Mouse (Mus musculus) cerebellum, postnatal 10 days (tissue): Measurements from ENCODE around the gene Sntg2.

Experiments used
- DNase-seq, 2 experiments: peaks; one replicate each; pipeline ENCODE4 v3.0.0; 2021; ENCODE audit warnings: mixed read lengths in 2 of 2

Sntg2 gene

GRCm38 (mm10) chr12:30272242-30272985 lies 100.8 kb downstream of the Sntg2 start:
- no peak for DNase-seq

DNA sequence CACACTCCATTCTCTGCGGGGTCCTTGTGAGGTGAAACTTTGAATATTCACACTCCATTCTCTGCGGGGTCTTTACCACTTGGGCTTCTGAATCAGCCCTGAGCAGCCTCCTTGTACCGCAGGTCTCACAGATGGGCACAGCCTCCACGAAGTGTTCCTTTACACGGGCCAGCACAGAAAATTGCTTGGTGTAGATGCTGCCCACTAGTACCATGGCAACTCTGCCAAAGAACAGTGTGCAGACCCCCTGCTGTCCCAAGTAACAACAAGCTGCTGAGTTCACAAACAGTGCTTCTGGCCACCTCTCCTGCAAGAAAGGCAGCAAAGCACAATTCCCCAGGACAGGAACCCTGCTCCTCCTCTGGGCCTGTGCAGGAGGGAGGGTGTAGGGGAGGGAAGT lies 109.0 kb downstream of the Sntg2 start:
- peak; percentile 33 to 58 for DNase-seq

DNA sequence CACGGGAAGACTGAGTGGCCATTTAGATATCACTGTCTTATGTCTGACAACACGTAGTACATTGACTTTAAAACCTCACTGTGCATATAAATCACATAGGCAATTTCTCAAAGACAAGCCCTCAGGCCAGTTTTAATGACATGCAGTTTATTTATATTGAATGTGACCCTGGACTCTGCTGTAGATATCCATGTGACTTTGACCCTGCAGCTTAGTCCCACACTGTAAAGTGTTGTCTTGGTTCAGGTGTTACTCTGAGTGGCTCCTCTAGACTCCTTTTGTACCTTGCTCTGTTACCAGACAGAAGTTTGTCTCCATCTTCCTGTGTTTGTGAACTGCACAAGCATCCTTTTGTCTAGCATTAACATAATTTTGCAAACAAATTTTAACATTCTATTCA lies 112.0 kb downstream of the Sntg2 start:
- no peak for DNase-seq

DNA sequence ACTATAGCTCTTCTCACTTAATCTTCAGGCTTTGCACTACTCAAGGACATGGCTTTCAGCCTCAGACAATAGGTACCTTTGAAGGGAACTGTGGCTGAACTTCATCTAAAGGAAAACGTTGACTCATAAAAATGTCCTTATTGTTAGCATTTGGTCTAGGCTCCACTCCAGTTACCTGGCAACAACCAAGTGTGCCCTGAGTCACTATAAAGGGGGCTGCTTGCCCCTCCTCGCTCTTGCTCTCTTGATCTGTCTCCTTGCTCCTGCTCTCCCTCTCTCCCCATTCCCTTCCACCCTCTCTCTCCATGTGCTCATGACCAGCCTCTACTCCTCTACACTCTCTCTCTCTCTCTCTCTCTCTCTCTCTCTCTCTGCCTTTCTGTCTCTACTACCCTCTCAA lies 114.5 kb downstream of the Sntg2 start:
- no peak for DNase-seq

DNA sequence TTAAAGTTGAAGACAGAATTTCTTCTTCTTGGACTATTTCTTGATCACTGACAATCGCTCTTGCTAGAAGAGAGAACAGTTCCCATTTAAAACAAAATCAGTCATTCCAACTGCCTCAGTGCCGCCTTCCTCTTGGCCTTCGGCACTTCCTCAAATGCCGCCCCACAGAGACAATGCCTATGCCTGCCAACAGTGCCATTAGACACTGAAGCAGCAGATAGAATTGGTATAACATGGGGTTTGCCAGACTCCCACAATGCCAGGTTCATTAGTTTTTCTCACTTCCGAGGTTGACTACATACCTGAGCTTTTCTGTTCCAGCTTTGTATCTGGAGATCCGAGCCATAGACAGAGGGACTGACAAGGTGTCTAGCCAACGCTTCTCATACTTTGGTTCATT lies 115.5 kb downstream of the Sntg2 start:
- DNase-seq = peak; percentile 62 to 79

- DNase-seq = no peak
Observed at GRCm38 (mm10) chr12:30256207-30256606, 117.0 kb downstream of the Sntg2 start.

GRCm38 (mm10) chr12:30254581-30254980 lies 118.6 kb downstream of the Sntg2 start:
- no peak for DNase-seq

GRCm38 (mm10) chr12:30252381-30252780 lies 120.8 kb downstream of the Sntg2 start:
- no peak for DNase-seq

DNA sequence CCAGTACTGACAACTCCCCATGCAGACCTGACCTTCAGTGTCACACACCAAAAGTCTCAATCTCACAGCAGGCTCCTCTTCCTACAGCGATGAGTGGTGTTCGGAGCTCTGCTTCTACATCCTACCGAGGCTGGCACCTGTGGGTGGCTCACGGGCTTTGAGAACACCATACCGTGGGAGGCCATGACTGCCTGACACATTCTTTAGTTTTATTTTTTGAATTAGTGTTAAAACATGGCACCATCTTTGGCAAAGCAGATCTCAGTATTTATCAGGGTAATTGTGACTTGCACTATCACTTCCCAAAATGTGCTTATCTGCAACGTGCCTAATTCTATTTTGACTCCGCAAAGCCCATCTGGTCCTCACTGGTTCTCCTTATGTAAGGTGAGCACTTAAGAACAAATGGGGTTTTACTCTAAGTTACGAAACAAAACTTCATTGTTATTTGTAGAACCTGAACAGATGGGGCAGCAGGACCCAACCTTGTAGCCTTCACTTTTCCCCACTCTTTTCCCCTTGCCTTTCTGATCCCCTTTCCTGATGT lies 121.8 kb downstream of the Sntg2 start:
- DNase-seq = no peak

GRCm38 (mm10) chr12:30249068-30249467 lies 124.1 kb downstream of the Sntg2 start:
- DNase-seq = no peak

GRCm38 (mm10) chr12:30246286-30246945 lies 126.8 kb downstream of the Sntg2 start:
- peak; percentile 49 to 74 for DNase-seq

GRCm38 (mm10) chr12:30244194-30244593 lies 129.0 kb downstream of the Sntg2 start:
- DNase-seq = peak; percentile 76 to 83

GRCm38 (mm10) chr12:30240891-30241290 lies 132.3 kb downstream of the Sntg2 start:
- DNase-seq = no peak

DNA sequence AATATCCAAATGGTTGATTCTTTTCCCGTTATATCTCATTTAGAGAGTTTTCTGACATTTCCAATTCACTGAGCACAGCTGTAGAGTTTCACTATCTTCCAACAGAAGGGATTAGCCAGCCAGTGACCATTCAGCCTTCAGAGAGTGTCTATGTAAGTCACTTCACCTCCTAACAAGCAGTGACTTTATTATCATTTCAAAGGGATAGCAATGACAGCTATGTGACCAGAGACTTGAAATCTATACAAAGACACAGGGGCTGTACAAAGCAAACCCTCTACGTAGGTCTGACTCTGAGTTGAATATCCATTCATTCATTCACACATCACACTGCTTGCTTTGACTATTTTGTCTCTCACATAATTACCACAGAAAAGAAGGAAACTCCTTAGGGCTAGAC lies 138.2 kb downstream of the Sntg2 start:
- no peak for DNase-seq

DNA sequence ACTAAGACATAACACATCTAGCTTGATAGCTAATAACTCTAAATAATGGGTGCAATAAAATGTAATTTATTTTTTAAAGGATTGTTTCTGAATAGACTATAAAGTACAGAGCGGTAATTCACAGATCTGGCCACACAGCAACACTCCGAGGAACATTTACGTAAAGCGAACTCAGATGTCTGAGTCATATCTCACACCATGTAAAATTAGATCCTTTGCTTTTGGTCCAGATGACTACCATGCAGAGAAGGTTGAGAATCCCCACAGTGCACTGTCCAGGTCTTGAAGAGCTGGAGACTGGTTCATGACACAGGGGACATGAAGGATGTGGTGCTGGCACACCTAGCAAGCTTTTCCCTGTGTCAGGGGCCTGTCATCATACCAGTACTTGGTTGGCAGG lies 145.2 kb downstream of the Sntg2 start:
- no peak for DNase-seq

- no peak for DNase-seq
Observed at GRCm38 (mm10) chr12:30226247-30226646, 146.9 kb downstream of the Sntg2 start.

DNA sequence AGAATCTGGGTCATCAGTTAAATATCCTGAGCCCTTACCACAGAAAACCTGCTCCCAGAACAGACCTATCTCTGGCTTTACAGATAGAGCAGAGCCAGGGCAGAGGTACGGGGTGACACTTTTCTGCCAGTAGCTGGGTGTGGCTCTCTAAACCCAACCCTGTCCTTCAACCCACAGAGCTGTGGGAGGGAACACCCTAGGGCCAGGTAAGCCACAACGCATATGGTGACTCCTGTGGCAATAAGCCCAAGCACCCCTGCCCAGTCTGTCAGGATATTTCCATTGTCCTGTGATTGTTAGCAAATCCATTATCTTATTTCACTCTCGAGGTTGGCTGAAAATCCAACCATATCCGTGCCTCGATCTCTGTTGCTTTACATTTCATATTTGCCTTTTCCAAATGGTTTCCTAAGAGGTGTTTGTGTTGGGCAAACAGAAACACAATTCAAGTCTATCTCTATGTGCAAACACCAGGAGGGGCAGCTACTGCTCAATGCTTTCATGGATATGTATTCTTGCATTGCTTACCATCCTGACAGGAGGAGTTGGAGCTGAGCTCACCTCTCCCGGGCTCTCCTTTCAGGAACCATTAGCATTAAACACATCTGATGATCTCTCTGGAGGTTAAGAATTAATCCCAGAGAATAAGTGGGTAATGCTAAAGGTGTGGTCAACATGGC lies 156.3 kb downstream of the Sntg2 start:
- no peak for DNase-seq

DNA sequence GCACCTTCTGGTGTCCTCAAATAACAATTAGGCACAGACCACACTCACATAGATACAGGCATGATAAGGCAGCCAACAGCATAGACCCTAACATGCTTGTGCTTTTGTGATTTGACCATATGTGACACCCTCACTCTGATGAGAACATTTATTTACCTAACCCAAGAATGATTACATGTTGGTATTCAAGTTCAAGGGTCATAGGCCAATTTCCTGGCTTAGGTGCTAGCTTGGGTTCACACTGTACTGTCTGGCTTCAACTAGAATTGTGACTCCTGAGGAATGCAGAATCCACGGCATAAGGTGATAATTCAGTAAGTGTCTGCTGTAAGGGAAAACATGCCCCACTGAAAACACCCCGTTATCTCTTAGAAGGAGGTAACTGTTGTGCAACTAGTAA lies 158.4 kb downstream of the Sntg2 start:
- no peak for DNase-seq

DNA sequence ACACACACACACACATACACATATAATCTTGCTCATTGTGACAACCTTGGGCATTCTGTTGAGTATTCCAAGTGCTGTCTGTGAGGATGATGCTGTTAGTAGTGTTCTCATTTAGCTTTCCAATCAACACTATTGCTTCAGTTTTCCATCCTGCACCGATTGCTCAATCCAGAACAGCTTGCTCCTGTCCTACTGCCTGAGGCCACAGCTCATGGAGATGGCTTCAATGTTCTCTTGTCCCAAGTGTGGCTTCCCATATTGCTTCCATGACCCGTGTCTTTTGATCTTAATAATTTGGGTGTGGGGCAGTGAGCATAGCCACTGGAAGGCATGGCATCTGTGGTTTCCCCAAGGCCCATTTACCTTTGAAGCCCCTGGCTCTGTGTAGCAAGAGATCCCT lies 162.8 kb downstream of the Sntg2 start:
- no peak for DNase-seq

DNA sequence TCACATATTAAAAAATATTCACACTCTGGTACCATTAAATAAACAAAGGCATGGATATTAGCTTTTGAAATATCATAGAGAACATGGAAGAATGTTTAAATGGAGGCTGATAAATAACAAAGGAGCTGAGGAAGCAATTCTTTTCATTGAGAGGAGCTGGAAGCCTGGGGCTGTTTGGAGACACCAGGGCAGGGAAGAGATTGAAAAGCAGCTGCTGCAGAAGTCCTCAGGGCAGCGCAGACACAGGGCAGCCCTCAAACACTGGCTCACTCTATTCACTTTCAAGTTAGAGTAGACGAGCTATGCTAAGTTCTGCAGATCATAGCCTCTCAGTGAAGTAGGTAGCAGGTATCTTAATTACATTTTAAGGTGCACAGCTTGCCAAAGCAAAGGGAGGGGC lies 164.6 kb downstream of the Sntg2 start:
- no peak for DNase-seq

GRCm38 (mm10) chr12:30208087-30208486 lies 165.1 kb downstream of the Sntg2 start:
- no peak for DNase-seq

DNA sequence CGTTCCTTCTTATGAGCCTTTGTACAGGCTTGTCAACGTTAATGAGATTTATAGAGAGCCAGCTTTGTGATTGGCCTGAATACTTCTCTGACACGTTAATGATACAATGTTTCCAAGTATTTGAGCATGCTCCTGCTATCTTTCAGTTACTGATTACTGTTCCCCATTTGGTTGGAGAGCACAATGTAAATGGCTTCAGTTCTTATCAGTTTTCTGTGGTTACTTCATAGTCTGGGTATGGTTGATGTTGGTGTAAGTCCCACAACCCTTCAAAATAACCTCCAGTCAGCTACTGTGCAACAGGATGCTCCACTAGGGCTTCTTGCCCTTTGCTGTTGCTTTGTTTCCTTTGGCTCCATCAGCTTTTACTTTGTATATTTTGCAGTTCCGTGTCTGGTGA lies 168.7 kb downstream of the Sntg2 start:
- no peak for DNase-seq

- DNase-seq = no peak
Observed at GRCm38 (mm10) chr12:30202763-30203162, 170.4 kb downstream of the Sntg2 start.

DNA sequence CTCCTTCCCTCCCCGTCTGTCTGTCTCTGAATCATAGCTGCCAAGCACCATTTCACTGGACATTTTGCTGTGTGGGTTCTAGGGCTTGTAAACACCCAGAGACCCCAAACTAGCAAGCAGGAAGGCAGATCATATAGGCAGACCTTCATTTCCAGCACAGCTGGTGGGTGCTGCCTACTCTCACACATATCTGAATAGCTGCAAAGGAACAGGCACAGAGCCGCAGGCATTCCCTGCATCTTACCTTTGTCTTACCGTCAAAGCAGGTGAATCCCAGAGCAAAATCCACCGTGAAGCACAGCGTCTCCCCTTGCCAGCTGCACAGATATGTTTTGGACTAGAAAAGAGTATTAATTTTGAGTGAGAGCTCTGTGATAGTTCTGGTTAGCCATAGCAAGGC lies 172.1 kb downstream of the Sntg2 start:
- no peak for DNase-seq
